Mouse (Mus musculus): ENCODE measurements around the gene Uchl4.
"Not testable (repeated sequence)": the region's sequence is repeated elsewhere in the genome, so short reads cannot be mapped to it uniquely, and the experiment has no call there.

Uchl4 gene

DNA sequence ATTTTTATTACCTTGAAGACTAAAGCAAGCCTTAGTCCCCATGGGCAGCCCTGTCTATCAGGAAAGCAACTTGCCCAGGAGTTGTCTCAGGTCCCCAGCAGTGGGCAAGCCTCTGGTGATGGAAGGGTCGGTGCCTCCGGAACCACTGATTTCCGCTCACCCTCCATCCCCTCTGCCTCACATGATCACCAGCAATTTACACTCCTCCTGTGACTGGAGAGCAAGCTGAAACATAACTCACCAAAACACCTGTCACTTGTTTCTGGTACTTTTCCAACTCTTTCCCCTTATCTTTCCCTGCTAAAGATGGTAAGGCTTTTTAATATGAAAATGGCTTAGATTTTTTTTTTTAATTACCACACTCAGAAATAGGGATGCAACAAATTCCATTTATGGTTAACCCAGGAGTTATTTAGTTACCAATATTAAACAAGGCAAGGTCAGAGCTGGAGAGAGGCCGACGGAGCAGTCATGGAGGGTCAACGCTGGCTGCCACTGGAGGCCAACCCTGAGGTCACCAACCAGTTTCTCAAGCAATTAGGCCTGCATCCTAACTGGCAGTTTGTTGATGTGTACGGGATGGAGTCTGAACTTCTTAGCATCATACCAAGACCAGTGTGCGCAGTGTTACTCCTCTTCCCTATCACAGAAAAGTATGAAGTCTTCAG lies at the start of gene Uchl4:
Gene Uchl4, plus strand, starts transcription at position 434 of the 668 bp plus-strand sequence.
- no peak for DNase-seq

- DNase-seq: no peak
Observed at GRCm38 (mm10) chr9:64193879-64194278, 41.1 kb upstream of the Uchl4 start.

DNA sequence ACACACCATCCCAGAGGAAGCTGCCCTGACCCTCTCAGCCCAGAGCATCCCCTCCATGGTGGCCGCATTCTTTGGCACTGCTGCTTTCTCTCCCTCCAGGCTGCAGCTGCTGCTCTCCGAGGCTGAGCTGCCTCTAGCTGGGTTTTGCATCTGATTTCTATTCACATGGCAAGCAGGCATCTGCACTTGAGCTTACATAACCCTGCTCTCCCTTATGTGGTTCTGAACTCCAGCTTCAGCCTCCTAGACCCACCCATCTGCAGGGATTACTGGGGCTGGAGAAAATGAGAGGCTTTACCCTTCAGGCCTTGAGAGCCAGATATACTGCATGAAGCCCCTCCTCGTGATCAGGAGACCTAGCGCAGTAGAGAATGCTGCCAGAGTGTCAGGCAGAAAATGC lies 39.4 kb upstream of the Uchl4 start:
- DNase-seq: no peak

DNA sequence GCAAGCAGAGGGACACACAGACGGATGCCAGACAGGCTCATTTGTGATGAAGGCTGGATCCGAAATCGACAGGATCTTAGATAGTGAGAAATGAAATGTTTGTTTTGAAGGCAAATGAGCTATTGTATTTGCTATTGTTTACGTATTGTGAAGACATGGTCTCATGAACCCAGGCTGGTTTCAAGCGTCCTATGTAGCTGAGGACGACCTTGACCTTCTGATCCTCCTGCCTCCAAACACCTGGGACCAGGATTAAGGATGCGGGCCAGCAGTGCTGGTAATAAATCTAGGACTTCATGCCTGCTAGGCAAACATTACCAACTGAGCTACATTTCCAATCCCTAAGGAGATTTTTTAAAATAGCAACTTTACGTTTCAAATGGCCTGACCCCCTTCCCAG lies 37.5 kb upstream of the Uchl4 start:
- DNase-seq: no peak

GRCm38 (mm10) chr9:64198068-64198762 lies 36.8 kb upstream of the Uchl4 start:
- DNase-seq: no peak

GRCm38 (mm10) chr9:64198763-64199418 lies 36.1 kb upstream of the Uchl4 start:
- DNase-seq: not testable (repeated sequence)

DNA sequence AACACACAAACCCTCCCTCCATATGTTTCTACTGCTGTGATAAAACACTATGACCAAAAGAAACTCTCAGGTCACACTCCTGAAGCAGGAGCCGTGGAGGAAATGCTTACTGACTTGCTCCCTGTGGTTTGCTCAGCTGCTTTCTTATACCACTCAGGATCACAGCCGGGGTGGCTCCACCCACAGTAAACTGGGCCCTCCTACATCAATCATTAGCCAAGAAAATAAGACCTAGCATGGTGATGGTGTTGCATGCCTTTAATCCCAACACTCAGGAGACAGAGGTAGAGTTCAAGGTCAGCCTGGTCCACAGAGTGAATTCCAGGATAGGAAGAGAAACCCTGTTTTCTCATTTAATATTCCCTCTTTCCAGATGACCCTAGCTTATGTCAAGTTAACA lies 35.1 kb upstream of the Uchl4 start:
- DNase-seq: no peak

DNA sequence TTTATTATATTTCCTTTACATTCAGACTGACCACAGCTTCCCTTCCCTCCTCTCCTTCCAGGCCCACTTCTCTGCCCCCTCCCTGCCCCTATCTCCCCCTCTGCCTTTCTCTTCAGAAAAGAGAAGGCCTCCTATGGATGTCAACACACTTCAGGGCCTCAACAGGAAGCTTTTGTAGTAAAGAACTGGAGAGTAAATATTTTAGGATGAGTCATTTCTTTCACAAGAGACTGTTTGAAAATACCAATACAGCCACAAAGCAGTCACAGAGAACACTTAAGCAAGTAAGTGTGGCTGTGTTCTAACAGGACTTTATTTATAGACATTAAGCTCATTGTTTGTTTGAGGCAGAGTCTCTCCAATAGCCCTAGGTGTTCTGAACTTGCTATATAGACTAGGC lies 32.7 kb upstream of the Uchl4 start:
- DNase-seq: no peak

- no peak for DNase-seq
Observed at GRCm38 (mm10) chr9:64202866-64203265, 32.1 kb upstream of the Uchl4 start.

GRCm38 (mm10) chr9:64207509-64208084 lies 27.4 kb upstream of the Uchl4 start:
- DNase-seq: no peak

DNA sequence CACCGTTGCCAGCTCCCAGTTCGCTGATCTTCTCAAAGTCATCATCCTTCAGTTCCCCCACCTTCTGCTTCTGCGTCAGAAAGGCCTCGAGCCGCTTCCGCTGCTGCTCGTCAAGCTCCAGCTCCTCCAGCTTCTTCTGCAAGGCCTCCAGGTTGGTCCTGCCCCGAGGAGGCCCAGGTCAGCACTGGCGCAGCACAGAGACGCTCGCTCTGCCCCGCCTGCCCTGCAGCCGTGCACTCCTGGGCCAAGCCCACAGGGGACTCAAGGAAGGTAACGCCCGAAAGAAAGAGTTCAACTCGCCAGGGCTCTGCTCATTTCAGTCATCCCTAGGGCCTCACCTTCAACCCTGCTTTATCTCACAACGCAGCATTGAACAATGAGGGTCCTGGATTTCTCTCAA lies 20.5 kb upstream of the Uchl4 start:
- DNase-seq: no peak

- no peak for DNase-seq
Observed at GRCm38 (mm10) chr9:64216090-64216489, 18.9 kb upstream of the Uchl4 start.

DNA sequence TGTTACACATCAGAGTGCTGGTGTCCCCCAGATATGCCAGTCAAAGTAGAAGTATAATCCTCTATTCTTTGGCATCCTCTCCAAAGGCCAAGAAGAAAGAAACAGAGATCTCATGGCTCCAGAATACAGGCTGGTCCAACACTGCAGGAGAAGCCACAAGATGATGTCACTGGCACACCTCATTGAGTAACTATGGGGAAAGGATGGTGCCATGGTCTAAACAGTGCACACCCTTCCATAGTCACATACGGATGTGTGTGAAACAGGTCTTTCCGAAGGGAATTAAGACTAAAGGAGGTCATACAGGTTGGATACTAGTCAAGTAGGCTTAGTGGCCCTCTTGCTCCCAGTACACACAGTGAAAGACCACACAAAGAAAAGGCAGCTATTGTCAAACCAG lies 18.4 kb upstream of the Uchl4 start:
- no peak for DNase-seq

GRCm38 (mm10) chr9:64217887-64218286 lies 17.1 kb upstream of the Uchl4 start:
- DNase-seq: no peak

- no peak for DNase-seq
Observed at GRCm38 (mm10) chr9:64219305-64219704, 15.7 kb upstream of the Uchl4 start.

GRCm38 (mm10) chr9:64219772-64220420 lies 15.1 kb upstream of the Uchl4 start:
- no peak for DNase-seq

- no peak for DNase-seq
Observed at GRCm38 (mm10) chr9:64220603-64221002, 14.4 kb upstream of the Uchl4 start.

DNA sequence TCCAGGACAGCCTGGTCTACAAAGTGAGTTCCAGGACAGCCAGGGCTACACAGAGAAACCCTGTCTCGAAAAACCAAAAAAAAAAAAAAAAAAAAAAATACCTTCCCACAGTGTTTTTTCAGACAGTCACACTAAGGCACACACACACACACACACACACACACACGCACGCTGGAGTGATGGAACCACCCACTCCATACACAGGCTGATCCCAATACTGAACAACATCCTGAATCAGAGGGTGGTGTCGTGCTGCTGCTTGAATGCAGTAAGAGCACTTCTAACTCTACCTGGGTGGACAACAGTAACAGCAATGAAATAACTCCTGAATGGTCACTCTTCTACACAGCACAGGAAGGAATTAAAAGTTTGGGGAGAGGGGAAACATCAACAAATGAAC lies 13.5 kb upstream of the Uchl4 start:
- no peak for DNase-seq

- DNase-seq: no peak
Observed at GRCm38 (mm10) chr9:64222098-64222497, 12.9 kb upstream of the Uchl4 start.

DNA sequence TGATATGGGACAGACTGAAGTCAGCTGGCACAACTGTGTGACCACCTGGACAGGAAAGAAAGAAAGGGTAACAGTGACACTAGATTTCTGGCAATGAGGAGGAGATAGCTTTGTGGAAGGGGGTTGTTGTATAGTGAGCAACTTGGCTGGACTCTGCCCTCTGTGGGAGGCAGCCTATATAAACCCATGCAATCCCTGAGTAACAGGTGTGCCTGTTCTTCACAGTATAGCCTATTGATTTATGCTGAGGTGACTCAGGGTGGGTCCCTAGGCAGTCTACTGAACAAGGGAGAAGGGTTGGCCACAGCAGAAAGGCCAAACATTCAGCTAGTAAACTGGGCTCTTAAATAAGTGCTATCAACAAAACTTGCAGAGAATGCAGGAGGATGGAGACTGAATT lies 9.2 kb upstream of the Uchl4 start:
- no peak for DNase-seq

DNA sequence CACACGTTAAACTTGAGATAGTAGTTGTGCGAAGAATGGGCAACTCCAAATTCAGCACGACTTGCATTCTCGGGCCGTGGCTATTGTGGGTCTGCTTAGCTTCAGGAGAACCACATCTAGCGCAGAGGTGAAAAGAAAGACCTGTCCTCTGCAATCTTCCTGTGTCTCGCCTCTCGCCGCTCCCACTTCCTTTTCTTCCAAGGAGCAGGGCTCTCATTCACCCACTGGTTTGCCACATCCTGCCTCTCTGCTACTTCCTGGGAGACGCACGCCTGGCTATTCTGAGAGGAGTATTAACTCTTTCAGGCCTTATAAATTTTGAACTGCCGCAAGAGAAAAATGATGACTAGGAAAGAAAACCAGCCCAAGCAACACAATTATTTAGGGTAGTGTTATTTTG lies 7.3 kb upstream of the Uchl4 start:
- no peak for DNase-seq

DNA sequence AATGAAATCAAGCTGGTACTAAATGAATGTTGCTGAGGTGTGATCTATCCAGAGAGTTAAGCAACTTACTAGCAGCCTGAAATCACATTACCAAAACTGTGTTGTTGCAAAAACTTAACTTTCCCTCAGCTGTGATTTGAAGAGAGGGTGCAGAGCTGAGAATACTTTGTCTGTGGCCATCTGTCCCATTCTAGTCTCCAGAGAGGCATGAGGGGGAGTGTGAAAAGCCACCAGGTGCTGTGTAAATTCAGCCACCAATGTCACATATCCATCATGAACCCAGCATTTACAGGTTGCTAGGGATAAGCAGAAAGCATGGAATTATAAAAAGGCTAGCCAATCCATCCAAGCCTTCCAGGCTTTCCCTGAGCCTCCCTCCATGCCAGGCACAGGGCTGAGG lies 6.0 kb upstream of the Uchl4 start:
- DNase-seq: no peak

DNA sequence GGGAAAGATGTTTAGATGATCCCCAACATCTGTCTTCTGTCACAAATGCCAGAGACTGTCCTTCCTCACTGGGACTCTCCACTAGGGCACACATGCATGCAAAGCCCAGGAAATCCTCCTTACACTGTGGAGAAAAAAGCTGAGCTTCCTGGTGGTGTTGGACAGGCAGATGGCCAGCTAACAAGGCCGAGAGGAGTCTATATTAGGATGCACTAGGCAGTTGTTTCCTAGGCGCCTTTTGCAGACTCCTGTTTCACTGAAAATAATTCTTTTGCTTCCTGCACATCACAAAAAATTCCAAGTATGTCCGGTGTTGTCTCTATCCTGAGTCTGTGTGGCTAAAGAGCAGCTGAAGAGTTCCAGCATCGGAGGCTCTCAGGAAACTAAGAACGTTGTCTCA lies 3.8 kb upstream of the Uchl4 start:
- no peak for DNase-seq
